Mouse (Mus musculus): ENCODE measurements around the gene Notch4.

The Notch4 gene

DNA sequence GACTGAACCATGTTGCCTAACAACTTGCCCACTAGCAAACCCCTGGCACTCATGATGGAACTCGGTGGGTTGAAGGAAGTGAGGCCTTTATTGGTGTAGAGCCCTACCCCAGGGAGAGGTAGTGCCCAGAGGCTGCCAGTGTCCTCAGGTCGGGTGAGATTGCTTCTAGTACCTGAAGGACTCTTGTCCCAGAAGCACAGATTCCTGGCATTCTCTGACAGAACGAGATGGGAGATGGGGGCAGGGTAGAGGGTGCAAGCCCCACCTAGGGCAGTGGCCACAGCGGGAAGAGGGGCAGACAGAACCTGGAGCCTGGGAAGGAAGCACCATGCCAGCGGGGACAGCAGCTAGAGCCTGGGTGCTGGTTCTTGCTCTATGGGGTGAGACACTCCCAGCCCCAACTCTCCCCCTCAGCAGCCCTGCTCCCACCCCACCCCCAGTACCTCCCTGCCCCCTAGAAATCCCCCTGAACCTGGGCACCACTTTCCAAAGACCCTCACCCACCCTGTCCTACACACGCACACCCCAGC, 33.6 kb downstream of the Notch4 start, which contains the start of gene Ager:
Gene Ager, plus strand, starts transcription at position 297 of the 530 bp plus-strand sequence.
- DNase-seq = no peak

- no peak for DNase-seq
Observed at GRCm38 (mm10) chr17:34599891-34600290, 35.8 kb downstream of the Notch4 start.

- no peak for DNase-seq
Observed at GRCm38 (mm10) chr17:34601796-34602195, 37.7 kb downstream of the Notch4 start.

DNA sequence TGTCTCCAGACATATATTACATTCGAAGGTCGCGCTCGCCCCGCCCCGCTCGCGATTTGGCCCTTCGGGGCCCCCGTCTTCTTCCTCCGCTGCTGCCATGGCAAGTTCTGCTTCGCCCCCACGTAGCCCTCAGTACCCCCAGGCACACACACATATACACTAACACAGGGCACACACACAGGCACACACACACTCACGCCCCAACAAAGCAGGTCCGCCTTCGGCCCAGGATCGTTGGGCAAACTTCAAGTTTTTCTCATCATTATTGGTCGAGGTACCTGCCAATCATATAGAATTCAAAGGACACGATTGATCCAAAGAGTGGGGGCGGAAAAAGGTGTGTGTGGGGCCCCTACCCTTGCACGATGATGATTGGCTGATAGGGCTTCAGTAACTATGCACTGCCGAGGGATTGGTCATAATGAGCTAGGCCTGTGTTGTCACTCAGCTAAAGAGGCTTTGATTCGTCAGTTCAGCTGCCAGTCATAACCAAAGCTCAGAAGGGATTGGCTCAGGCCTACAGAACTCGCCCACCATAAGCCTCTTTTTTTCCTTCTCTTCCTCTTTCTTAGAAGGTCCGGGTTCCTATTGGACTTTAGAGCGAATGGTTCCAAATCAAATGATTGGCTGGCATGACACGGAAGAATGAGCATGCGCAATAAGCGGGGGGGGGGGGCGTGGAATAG, 39.5 kb downstream of the Notch4 start, which contains the start of gene Rnf5:
Gene Rnf5, minus strand, starts transcription at position 316 of the 686 bp plus-strand sequence.
- peak; percentile 97 for DNase-seq

GRCm38 (mm10) chr17:34604061-34604508, 40.0 kb downstream of the Notch4 start, which contains the start of gene Agpat1:
Gene Agpat1, plus strand, starts transcription at chr17:34604262.
- peak; percentile 97 for DNase-seq

GRCm38 (mm10) chr17:34604511-34605237, 40.6 kb downstream of the Notch4 start:
- peak; percentile 76 for DNase-seq

- peak; percentile 98 for DNase-seq
Observed at GRCm38 (mm10) chr17:34605609-34606008, 41.5 kb downstream of the Notch4 start.

- no peak for DNase-seq
Observed at GRCm38 (mm10) chr17:34606186-34607039, 42.3 kb downstream of the Notch4 start.

DNA sequence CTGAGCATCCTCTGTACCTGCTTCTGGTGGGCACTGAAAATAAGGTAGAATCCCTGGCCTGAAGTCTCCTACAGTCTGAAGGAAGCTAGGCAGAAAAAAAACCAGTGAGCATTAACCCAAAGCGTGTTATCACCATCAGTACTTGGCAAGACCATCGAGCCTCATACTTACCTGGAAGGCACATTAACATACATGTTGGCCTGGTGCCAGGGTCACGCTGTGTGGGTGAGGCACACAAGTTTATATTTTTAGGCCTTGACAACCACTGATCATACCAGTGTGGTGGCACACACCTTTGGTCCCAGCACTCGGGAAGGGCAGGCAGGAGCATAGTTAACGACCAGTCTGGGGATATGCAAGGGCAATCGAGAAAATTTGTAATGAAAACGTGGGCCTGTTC, 43.9 kb downstream of the Notch4 start:
- DNase-seq = peak; percentile 35

GRCm38 (mm10) chr17:34611050-34611449, 47.0 kb downstream of the Notch4 start:
- DNase-seq = no peak

- no peak for DNase-seq
Observed at GRCm38 (mm10) chr17:34613054-34613645, 49.1 kb downstream of the Notch4 start.

GRCm38 (mm10) chr17:34613830-34614229, 49.8 kb downstream of the Notch4 start:
- DNase-seq = no peak

DNA sequence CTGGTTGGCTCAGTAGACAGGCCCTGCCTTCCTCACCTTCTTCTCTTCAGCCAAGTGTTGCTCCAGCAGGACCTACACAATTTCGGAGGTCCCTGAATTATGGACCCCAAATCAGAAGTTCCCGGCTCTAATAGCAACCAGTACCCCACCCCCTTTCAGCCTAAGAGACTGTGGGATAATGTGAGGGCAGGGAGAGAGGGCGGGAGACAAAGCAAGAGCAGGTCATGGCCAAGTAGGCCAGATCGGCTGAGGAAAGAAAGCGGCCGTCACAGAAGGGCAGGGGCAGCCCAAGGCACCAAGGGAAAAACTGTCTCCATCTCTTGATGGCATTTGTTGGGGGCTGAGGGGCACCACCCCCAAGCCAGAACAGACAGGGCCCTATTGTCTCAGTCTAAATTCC, 51.8 kb downstream of the Notch4 start, which contains the start of gene Egfl8:
Gene Egfl8, minus strand, starts transcription at position 101 of the 400 bp plus-strand sequence.
- DNase-seq = no peak

DNA sequence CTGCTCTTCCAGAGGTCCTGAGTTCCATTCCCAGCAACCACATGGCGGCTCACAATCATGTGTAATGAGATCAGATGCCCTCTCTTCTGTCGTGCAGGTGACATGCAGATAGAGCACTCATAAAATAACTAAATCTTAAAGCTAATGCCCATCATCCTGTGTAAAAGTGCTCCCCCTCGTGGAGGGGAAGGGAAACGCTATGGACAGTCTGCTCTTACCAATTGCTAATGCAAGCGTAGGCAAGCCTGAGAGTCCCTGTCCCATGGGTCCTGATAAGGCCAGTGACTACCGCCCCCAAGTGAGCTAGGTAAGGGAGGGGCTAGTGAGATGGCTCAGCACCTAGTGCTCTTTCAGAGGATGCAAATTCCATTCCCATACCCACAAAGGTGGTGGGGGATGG, 54.9 kb downstream of the Notch4 start:
- peak; percentile 82 for DNase-seq

DNA sequence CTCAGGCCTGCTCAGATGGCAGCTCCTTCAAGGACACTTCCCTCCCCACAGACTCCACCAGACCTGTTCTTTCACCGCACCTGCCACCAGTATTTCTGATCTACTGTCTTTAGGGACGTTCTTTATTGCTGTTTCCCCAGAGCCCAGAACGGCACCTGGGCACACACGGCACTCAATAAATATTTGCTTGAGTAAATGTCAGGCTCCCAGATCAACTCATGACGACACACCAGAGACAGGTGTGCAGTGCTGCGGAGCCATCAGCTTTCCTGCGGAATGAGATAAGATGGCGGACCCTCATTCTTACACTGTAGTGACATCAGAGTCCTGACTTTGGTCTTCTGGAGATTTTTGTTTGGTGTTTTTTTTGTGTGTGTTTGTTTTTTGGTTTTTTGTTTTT, 56.9 kb downstream of the Notch4 start:
- no peak for DNase-seq

- no peak for DNase-seq
Observed at GRCm38 (mm10) chr17:34623161-34623560, 59.1 kb downstream of the Notch4 start.

- DNase-seq = no peak
Observed at GRCm38 (mm10) chr17:34624981-34625380, 60.9 kb downstream of the Notch4 start.

GRCm38 (mm10) chr17:34626062-34626772, 62.1 kb downstream of the Notch4 start:
- no peak for DNase-seq

- DNase-seq = no peak
Observed at GRCm38 (mm10) chr17:34626773-34627092, 62.7 kb downstream of the Notch4 start.

DNA sequence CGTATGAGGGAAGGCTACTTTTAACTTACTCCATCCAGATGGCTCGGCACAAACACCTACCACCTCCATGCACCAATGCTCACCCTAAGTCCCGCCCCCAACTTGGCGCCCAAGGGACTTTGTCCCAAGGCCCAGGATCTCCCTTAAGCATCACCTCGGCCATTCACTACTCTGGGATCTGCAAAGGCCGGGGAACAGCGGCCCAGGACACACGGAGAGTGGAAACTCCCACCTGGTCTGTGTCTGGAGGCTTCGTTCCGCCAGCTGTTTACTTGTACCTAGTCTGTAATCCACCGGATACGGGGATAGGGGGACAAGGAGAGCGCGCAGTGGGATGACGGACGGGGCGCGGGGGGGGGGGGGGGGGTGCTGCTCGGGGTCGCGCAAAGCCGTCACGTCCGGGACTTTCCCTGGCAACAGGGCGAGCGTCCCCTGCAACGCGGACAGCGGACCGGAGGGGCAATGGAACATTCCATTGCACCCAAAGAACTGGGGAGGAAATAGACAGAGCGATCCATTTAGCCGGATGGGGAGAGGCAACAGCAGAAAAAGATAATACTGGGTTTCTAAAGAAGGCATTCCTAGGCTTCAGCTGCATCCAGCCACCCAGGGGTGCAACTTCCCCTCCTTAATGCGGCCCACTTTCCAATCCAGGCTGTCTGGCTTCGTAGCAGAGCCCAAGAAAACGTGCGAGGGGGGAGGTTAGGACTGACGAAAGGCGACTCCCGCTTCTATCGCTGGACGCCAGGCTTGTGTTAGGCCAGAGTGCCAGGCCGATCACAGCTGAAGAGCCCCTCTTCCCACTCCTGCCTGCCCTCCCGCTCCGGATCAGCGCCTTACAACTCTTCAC, 63.2 kb downstream of the Notch4 start:
- DNase-seq = peak; percentile 91

Data from kidney, adult 18-20 months (tissue).